In genomic region chr7:91674401-91674800, GRCm38 (mm10) we compare ENCODE assay signal across 29 mouse cellular contexts.
"Had no signal": no experiment of that assay in that cellular context is flagged by ENCODE, and none has a peak within 500 bp of the region (broad histone marks: within the 10 kb centered on the region; RNA-seq: fewer than 3 reads in every experiment).

No protein-coding gene starts in this region.

- H3K36me3 ChIP-seq: embryonic facial prominence, embryonic 10.5 days; embryonic facial prominence, embryonic 12.5 days; embryonic facial prominence, embryonic 13.5 days; embryonic facial prominence, embryonic 15.5 days; forebrain, embryonic 10.5 days; forebrain, embryonic 12.5 days; forebrain, embryonic 15.5 days had no signal

- DNase-seq: cerebellum, adult 2 months; cerebellum, adult 8-10 months; cerebellum, adult 9-10 months; cerebellum, adult 9-11 months; cerebellum, postnatal 10 days; cerebellum, postnatal 14 days; cerebellum, postnatal 25 days; cerebellum, postnatal 36 days; embryo, embryonic 11 days; forebrain, postnatal 0 days; gastrocnemius, adult 2 months; gastrocnemius, postnatal 10 days; gastrocnemius, postnatal 14 days; gastrocnemius, postnatal 25 days; gastrocnemius, postnatal 36 days; heart, adult 11 months; heart, adult 18-20 months; heart, adult 2 months had no signal

- H3K4me1 ChIP-seq: embryonic facial prominence, embryonic 10.5 days; embryonic facial prominence, embryonic 12.5 days; embryonic facial prominence, embryonic 13.5 days; embryonic facial prominence, embryonic 15.5 days; forebrain, embryonic 10.5 days; forebrain, embryonic 12.5 days; forebrain, embryonic 13.5 days; forebrain, embryonic 15.5 days had no signal

- ATAC-seq: forebrain, embryonic 13.5 days; forebrain, embryonic 14.5 days; forebrain, embryonic 15.5 days; forebrain, embryonic 16.5 days; forebrain, postnatal 0 days had no signal

- H3K4me3 ChIP-seq: embryonic facial prominence, embryonic 10.5 days; embryonic facial prominence, embryonic 12.5 days; embryonic facial prominence, embryonic 13.5 days; embryonic facial prominence, embryonic 15.5 days; erythroblast, embryonic 14.5 days; forebrain, embryonic 10.5 days; forebrain, embryonic 12.5 days; forebrain, embryonic 13.5 days; forebrain, embryonic 15.5 days; gastrocnemius, adult 2 months; heart, adult 2 months had no signal

- H3K4me2 ChIP-seq: embryonic facial prominence, embryonic 12.5 days; embryonic facial prominence, embryonic 13.5 days; embryonic facial prominence, embryonic 15.5 days; forebrain, embryonic 12.5 days; forebrain, embryonic 13.5 days; forebrain, embryonic 15.5 days had no signal

- H3K9ac ChIP-seq: embryonic facial prominence, embryonic 12.5 days; embryonic facial prominence, embryonic 13.5 days; embryonic facial prominence, embryonic 15.5 days; forebrain, embryonic 12.5 days; forebrain, embryonic 13.5 days; forebrain, embryonic 15.5 days; forebrain, postnatal 0 days had no signal

- H3K27me3 ChIP-seq: embryonic facial prominence, embryonic 12.5 days; embryonic facial prominence, embryonic 13.5 days; embryonic facial prominence, embryonic 15.5 days; forebrain, embryonic 12.5 days; forebrain, embryonic 13.5 days; forebrain, embryonic 15.5 days had no signal

- H3K9me3 ChIP-seq: embryonic facial prominence, embryonic 10.5 days; embryonic facial prominence, embryonic 12.5 days; embryonic facial prominence, embryonic 13.5 days; embryonic facial prominence, embryonic 15.5 days; forebrain, embryonic 10.5 days; forebrain, embryonic 12.5 days; forebrain, embryonic 13.5 days; forebrain, embryonic 15.5 days had no signal

- H3K27ac ChIP-seq: embryonic facial prominence, embryonic 10.5 days; embryonic facial prominence, embryonic 12.5 days; embryonic facial prominence, embryonic 13.5 days; embryonic facial prominence, embryonic 15.5 days; forebrain, embryonic 10.5 days; forebrain, embryonic 12.5 days; forebrain, embryonic 13.5 days; forebrain, embryonic 15.5 days; gastrocnemius, adult 2 months; heart, adult 2 months had no signal
